Mouse (Mus musculus): ENCODE measurements around the gene Tyw5.
A peak's percentile ranks its signal among the peaks of the same experiment; 100 is the strongest.

Tyw5 gene

DNA sequence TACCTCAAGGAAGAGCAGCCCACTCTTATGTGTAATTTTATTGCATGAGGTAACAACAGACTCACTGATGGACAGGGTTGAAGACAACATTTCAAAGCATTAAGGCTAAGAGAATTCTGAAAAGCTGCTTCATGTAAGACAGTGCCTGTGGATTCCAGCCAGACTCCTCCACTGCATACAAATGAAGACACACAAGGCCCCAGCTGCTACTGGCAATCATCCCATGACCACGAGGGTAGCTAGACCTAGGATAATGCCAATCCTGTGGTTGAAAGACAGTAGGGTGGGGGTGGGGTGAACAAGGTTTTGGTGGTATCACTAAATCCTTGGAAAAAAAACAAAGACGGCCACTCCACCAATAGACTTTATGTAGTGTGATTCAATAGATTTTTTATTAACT lies 19.0 kb downstream of the Tyw5 start:
- no peak for DNase-seq (ENCODE audit: low read depth, low spot score)

DNA sequence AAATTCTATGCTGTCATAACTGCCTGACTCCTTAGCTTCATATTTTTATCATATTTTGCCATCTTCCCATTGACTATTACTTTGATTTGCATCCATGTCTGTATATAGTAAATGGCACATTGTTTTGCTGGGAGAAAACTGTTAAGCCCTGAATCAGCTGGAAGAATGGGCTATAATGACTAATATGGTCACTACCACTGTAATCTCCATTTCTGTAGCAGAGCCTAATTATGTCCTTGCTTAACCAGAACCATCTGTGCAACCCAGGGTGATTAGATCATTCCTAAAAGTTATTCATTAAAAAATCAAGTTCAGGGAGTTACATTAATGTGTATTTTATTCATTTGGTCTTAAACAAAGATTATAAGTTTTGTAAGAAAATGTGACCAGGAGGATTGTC lies 20.4 kb downstream of the Tyw5 start:
- DNase-seq (ENCODE audit: low read depth, low spot score): no peak

DNA sequence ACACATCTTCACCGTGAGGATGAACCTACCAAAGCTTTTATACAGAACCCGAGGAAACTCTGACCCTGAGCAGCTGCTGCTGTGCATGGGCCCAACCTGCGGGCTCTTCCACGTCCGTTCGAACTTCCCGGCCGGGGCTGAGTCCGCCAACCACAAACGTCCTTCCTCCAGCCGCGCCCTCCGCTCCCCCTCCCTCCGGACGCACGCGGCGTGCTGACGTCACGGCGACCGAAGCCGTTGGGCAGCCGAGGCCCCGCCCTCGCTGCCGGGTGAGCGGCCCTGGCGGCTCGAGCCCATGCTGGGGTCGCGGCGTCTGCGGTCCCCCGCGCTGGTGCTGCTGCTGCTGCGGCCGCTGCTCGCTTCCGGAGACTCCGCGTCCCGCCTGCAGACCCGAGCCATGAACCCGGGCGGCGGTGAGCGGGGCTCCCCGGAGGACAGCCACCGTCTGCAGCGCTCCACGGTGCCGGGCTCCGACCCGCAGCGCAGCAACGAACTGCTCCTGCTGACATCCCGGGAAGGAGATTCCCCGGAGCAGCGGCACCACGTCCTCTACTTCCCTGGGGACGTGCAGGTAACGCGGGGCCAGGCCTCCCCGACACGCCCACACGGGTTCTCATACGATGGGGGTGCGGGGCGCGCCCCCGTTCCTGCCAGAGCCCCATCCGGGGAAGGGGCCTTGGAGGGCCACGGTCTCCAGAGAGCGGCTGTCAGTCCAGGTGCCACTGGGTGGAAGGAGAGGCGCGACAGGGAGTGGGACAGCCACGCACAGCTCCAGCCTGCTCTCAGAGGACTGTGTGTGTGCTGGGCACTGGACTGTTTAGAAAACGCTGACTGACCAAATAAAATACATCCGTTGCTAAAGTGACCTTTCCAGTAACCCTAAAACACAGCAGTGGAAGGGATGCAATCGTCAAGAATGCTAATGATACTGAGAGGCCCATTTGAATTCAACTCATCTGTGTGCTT lies 29.2 kb downstream of the Tyw5 start, which contains the start of gene 1700066M21Rik:
TSS of gene 1700066M21Rik (plus strand) at position 245 of the 966 bp plus-strand sequence.
- DNase-seq (ENCODE audit: low read depth, low spot score): peak; percentile 88

DNA sequence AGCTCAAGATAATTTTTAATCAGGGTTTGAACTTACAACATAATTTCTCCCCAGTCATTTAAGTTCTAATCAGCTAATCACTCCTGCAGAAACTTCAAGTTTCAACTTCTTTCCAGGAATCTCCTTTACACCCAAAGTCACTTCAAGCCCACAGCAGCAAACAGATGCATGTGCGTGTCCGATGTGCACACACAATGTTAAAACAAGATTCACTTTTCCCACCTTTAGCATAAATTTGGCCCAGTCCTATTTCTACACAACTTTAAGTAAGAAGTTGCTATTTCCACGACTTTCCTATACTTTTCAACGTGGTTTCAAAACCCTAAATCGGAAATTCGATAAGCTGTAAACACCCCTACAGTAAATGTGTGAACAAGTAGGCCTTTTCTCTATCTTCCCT lies 30.1 kb downstream of the Tyw5 start:
- no peak for DNase-seq (ENCODE audit: low read depth, low spot score)

DNA sequence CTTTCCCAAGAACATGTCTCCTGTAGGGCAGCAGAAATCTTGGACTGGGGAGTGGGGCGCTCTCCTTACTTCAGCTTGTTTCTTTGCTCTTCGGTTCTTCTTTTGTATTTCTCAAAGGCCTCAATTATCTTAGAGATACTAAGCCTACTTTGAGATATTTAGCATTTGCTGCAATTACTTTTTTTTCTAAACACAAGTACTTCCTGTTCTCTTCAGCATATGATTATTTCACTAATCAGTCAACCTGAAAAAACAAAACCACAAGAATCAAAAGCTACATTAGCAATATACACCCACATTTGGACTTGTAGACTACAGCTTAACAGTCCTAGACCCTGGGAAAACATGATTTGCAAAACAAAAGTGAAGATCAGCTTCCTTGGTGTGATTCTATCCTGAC lies 31.6 kb downstream of the Tyw5 start:
- no peak for DNase-seq (ENCODE audit: low read depth, low spot score)

DNA sequence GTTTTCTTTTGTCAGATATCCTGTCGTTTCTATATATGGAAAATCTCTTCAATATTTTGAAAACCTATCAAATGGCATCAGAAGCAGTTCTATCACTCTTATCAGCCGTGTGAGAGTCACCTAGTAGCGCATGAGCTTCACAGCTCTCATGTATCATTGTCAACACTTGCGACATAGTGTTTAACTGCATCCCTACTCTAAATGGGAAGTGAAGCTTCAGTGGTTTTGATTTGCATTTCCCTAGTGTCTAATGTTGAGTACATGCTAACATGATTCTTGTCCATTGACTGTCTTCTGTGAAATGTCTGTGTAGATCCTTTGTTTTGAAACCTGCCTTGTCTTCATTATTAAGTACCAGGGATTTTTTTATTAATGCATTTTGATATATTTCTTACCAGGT lies 36.5 kb downstream of the Tyw5 start:
- DNase-seq (ENCODE audit: low read depth, low spot score): no peak

DNA sequence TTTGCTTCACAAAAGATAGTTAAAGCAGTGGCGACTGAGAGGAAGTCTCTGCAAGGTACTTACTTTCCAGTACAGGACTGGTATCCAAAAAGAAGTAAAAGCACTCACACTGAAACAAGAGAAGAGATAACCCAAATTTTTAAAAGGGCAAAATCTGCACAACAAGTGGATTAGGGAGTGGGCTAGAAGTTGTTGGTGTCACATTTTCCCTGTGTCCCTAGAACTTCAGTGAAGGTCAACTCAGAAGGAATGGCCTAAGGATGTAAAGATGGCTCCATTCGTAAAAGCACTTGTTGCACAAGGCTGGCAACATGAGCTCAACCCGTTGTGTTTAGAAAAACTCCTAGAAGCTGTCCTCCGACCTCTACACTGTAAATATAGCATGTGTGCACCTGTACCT lies 37.8 kb downstream of the Tyw5 start:
- no peak for DNase-seq (ENCODE audit: low read depth, low spot score)

DNA sequence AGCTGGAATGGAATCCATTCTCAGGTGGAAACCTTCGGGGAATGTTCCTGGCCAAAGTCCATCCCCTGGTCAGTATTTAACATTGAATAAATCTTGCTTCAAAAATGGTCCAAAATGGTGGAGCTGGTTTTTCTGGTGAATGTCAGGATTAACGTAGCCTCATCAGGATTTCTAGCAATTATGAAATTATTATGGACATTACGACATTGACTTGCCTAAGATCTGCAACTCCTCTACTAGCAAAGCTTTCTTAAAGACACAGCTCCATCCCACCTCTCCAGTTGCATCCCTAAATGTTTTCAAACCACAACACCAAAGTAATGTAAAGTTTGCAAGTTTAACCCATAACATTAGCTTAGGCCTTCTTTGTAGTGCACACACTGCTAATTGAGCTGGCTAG lies 39.5 kb downstream of the Tyw5 start:
- DNase-seq (ENCODE audit: low read depth, low spot score): no peak

DNA sequence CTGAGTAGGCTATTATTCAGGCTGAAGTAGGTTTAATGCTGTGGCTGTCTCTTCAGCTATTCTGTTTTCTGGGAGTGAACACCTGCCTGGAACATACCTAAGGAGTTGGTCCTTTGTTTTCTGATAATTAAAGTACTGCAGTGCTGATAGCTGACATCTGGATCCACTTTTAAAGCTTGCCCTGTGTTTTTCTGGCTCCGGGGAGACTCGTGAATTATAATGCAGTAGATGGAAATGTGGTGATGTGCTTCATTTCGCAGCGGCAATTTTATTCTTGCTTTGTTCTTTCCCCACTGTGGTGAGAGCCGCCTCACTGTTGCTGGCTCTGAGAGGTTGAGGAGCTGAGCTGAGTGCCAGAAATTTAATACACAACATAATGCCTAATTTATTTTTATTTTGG lies 48.4 kb downstream of the Tyw5 start:
- no peak for DNase-seq (ENCODE audit: low read depth, low spot score)

DNA sequence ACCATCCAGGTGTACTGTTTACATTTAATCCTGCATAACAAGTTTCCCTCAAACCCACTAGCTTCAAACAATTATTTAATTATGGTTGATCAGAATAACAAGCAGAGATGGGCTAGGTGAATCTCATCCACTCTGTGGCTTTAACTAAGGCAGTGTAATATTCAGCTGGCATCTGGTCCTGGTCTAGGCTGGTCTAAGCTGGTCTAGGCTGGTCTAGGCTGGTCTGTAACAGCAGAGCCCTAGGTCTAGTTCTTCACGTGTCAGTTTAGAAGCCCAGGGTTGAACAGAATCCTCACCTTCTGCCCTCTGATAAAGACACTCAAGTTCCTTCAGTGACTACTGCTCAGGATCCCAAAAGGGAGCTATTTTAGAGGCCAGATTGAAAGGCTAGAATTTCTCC lies 55.0 kb downstream of the Tyw5 start:
- no peak for DNase-seq (ENCODE audit: low read depth, low spot score)

DNA sequence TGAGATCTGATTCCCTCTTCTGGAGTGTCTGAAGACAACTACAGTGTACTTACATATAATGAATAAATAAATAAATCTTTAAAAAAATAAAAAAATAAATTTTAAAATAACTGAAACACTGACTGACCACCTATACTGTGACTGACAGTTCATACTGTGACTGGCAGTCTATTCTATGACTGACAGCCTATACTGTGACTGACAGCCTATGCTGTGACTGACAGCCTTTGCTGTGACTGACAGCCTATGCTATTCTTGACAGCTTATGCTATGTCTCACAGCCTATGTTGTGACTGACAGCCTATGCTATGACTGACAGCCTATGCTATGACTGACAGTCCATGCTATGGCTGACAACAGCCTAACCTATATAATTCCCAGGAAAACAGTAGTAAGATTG lies 59.4 kb downstream of the Tyw5 start:
- no peak for DNase-seq (ENCODE audit: low read depth, low spot score)

DNA sequence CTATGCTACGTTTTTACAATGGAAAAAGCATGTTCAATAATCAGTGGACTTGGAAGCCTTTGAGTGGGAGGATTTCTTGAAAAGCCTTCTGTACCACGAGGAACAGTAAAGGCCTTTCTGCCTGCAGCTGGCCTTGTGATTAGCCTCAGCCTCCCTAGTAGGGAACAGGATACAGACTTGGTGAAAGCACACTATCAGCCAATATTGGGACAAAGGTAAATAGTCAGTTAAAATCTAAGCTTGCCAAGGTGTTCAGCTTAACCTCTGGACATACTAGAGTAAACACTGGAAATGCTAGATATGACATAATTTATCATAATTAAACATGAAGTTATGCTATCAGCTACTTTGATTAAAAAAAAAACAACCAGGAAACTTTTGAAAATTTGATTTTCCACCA lies 65.7 kb downstream of the Tyw5 start:
- no peak for DNase-seq (ENCODE audit: low read depth, low spot score)

DNA sequence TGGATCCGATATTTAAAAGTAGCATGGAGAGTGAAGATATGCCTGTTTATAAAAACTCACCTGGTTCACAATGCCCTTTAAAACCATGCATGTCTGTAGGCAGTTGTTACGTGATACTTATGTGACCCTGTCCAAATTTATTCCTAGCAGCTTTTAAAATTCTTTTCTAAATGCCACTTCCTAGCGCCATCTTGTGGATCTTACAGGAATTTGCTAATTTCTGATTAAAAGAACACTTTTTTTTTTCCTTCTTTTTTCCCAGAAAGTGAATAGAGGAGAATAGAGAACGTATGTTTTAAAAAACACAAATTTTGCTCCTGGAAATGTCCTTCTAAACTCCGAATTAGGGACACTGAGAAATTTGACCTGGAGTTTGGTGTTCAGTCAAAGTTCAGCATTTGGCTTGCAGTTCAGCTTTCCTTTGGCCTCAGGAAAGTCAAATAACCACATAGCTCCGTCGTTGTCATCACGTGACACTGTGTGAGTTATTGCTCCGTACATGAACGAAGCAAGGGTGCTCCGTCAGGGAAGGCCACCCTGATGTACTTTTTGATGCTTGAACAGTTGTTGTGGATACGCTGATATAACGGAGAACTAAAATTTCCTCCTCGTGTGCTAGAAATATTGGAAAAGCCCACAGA lies 67.6 kb downstream of the Tyw5 start:
- DNase-seq (ENCODE audit: low read depth, low spot score): peak; percentile 2

Measured in retina, postnatal 7 days (tissue).